Mouse (Mus musculus): ENCODE results near the gene Zfyve26. TPM values are rescaled to one million over a fixed set of nuclear protein-coding genes. Genes with fewer than 3 reads are reported as not detected.

The Zfyve26 gene
- total RNA-seq, 2 experiments from 2014 or later, result 11.1 to 15.3 TPM

GRCm38 (mm10) chr12:79279513-79280115, 16.5 kb downstream of the Zfyve26 start:
- intact Hi-C loops (cut with DNase I; ENCODE audit: low total_unique reads), result no loop called here
- DNase-seq, result no peak

- no peak for DNase-seq
- intact Hi-C loops (cut with DNase I; ENCODE audit: low total_unique reads), result no loop called here
Measured at GRCm38 (mm10) chr12:79272604-79273003, 23.5 kb downstream of the Zfyve26 start.

- intact Hi-C loops (cut with DNase I; ENCODE audit: low total_unique reads), result no loop called here
- no peak for DNase-seq
Measured at GRCm38 (mm10) chr12:79261035-79261434, 35.1 kb downstream of the Zfyve26 start.

GRCm38 (mm10) chr12:79260154-79260553, 36.0 kb downstream of the Zfyve26 start:
- DNase-seq, result no peak
- intact Hi-C loops (cut with DNase I; ENCODE audit: low total_unique reads), result no loop called here

- DNase-seq, result no peak
- intact Hi-C loops (cut with DNase I; ENCODE audit: low total_unique reads), result loop anchor here (5.0 kb wide), 1 partner anchor 58 kb away; no protein-coding TSS in a partner anchor
Measured at GRCm38 (mm10) chr12:79254975-79255374, 41.1 kb downstream of the Zfyve26 start.

- intact Hi-C loops (cut with DNase I; ENCODE audit: low total_unique reads), result no loop called here
- DNase-seq, result no peak
Measured at GRCm38 (mm10) chr12:79253294-79254053, 42.6 kb downstream of the Zfyve26 start.

- intact Hi-C loops (cut with DNase I; ENCODE audit: low total_unique reads), result no loop called here
Measured at GRCm38 (mm10) chr12:79248110-79248509, 48.0 kb downstream of the Zfyve26 start.

GRCm38 (mm10) chr12:79242921-79243320, 53.2 kb downstream of the Zfyve26 start:
- intact Hi-C loops (cut with DNase I; ENCODE audit: low total_unique reads), result no loop called here
- DNase-seq, result no peak

More at GRCm38 (mm10) chr12:79248110-79248509, 48.0 kb downstream of the Zfyve26 start:
- DNase-seq, result no peak

GRCm38 (mm10) chr12:79241985-79242384, 54.1 kb downstream of the Zfyve26 start:
- DNase-seq, result no peak
- intact Hi-C loops (cut with DNase I; ENCODE audit: low total_unique reads), result no loop called here

- intact Hi-C loops (cut with DNase I; ENCODE audit: low total_unique reads), result no loop called here
- no peak for DNase-seq
Measured at GRCm38 (mm10) chr12:79235485-79236080, 60.5 kb downstream of the Zfyve26 start.

GRCm38 (mm10) chr12:79217511-79217910, 78.6 kb downstream of the Zfyve26 start:
- no peak for DNase-seq
- intact Hi-C loops (cut with DNase I; ENCODE audit: low total_unique reads), result no loop called here

GRCm38 (mm10) chr12:79211447-79211846, 84.7 kb downstream of the Zfyve26 start:
- no peak for DNase-seq
- intact Hi-C loops (cut with DNase I; ENCODE audit: low total_unique reads), result no loop called here

GRCm38 (mm10) chr12:79208703-79209464, 87.2 kb downstream of the Zfyve26 start, which contains the start of gene Rdh12:
Gene Rdh12, plus strand, starts transcription at chr12:79208914.
- intact Hi-C loops (cut with DNase I; ENCODE audit: low total_unique reads), result no loop called here
- DNase-seq, result peak; percentile 10

GRCm38 (mm10) chr12:79201882-79202281, 94.2 kb downstream of the Zfyve26 start:
- no peak for DNase-seq
- intact Hi-C loops (cut with DNase I; ENCODE audit: low total_unique reads), result no loop called here

- intact Hi-C loops (cut with DNase I; ENCODE audit: low total_unique reads), result loop anchor here (5.0 kb wide), 1 partner anchor 60 kb away; no protein-coding TSS in a partner anchor
- no peak for DNase-seq
Measured at GRCm38 (mm10) chr12:79197105-79197504, 99.0 kb downstream of the Zfyve26 start.

- DNase-seq, result peak; percentile 64
Measured at GRCm38 (mm10) chr12:79193441-79193840, 102.7 kb downstream of the Zfyve26 start.

GRCm38 (mm10) chr12:79192193-79192592, 103.9 kb downstream of the Zfyve26 start, which contains the start of gene Rdh11:
Gene Rdh11, minus strand, starts transcription at chr12:79192293.
- intact Hi-C loops (cut with DNase I; ENCODE audit: low total_unique reads), result no loop called here
- DNase-seq, result no peak

More at GRCm38 (mm10) chr12:79193441-79193840, 102.7 kb downstream of the Zfyve26 start:
- intact Hi-C loops (cut with DNase I; ENCODE audit: low total_unique reads), result no loop called here

GRCm38 (mm10) chr12:79191701-79192100, 104.4 kb downstream of the Zfyve26 start:
- DNase-seq, result peak; percentile 74
- intact Hi-C loops (cut with DNase I; ENCODE audit: low total_unique reads), result no loop called here

- peak; percentile 29 for DNase-seq
- intact Hi-C loops (cut with DNase I; ENCODE audit: low total_unique reads), result no loop called here
Measured at GRCm38 (mm10) chr12:79190931-79191673, 105.0 kb downstream of the Zfyve26 start.

Measured in gastrocnemius, postnatal 14 days (tissue).